Mouse (Mus musculus) ES-Bruce4 (cell line): ENCODE measurements around the gene Tmppe.

ENCODE experiments used
- CTCF ChIP-seq: IDR thresholded peaks from one replicate; pipeline ENCODE4 v1.8.1; 2011; ENCODE audit warnings: low read depth, low read length
- EP300 ChIP-seq: IDR thresholded peaks from 2 replicates; pipeline ENCODE4 v1.6.1; 2011; ENCODE audit warnings: low read depth, low read length; ENCODE audit not compliant: insufficient read depth
- POLR2A ChIP-seq: IDR thresholded peaks from one replicate; pipeline ENCODE4 v1.8.1; 2011; ENCODE audit warnings: low read length; ENCODE audit not compliant: insufficient read depth

DNA sequence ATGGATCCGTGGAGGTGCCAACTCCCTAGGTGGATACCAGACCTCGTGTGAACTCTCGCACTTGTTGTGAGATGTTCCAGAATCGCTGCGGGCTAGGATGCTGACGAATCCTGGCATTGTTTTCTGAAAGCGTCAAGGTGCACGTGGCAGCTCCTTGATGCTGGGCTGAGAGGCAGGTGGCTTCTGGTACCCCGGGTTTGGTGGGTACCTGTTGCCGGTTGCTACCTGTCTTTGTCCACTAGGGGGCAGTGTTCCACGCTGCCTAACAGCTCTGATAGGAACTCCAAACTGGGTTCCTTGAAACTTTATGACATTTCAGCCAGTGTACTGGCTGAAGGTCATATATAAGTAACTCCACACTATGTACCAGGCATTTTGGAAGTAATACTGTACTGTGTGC is 14.8 kb downstream of the Tmppe start:
- TF ChIP-seq CTCF, result peak; percentile 90
- TF ChIP-seq POLR2A, result no peak
- no peak for TF ChIP-seq EP300
